Mouse (Mus musculus): ENCODE data around the gene Gm20388. TPM values are rescaled to one million over a fixed set of nuclear protein-coding genes. Genes with fewer than 3 reads are reported as not detected.

The Gm20388 gene
- total RNA-seq, 2 experiments from 2014 or later: 2.2 to 7.6 TPM

GRCm38 (mm10) chr8:122812610-122813250, 2902.1 kb downstream of the Gm20388 start:
- no peak; the same call in 1 of the 2 replicates for TF ChIP-seq CTCF (conservative IDR thresholded peaks at IDR 0.05)
- no peak for DNase-seq (ENCODE audit: low spot score in 2 of 2)
- no peak overlapping the region for H3K27ac ChIP-seq
- no peak overlapping the region for H3K4me3 ChIP-seq

GRCm38 (mm10) chr8:122814608-122815007, 2904.0 kb downstream of the Gm20388 start:
- no peak overlapping the region for H3K27ac ChIP-seq
- DNase-seq (ENCODE audit: low spot score in 2 of 2): no peak
- no peak for TF ChIP-seq CTCF (conservative IDR thresholded peaks at IDR 0.05)

GRCm38 (mm10) chr8:122816965-122817364, 2906.3 kb downstream of the Gm20388 start:
- TF ChIP-seq CTCF (conservative IDR thresholded peaks at IDR 0.05): no peak
- DNase-seq (ENCODE audit: low spot score in 2 of 2): no peak
- Histone ChIP-seq H3K4me3 (no peak overlapping the region), H3K27ac (no peak overlapping the region)

More at GRCm38 (mm10) chr8:122814608-122815007, 2904.0 kb downstream of the Gm20388 start:
- no peak overlapping the region for H3K4me3 ChIP-seq

- no peak for TF ChIP-seq CTCF (conservative IDR thresholded peaks at IDR 0.05)
These were observed 2907.3 kb downstream of the Gm20388 start for GRCm38 (mm10) chr8:122817724-122818496.

GRCm38 (mm10) chr8:122819776-122820175, 2909.1 kb downstream of the Gm20388 start:
- Histone ChIP-seq H3K27ac (no peak overlapping the region), H3K4me3 (no peak overlapping the region)
- TF ChIP-seq CTCF (conservative IDR thresholded peaks at IDR 0.05): no peak
- DNase-seq (ENCODE audit: low spot score in 2 of 2): no peak

More at GRCm38 (mm10) chr8:122817724-122818496, 2907.3 kb downstream of the Gm20388 start:
- no peak overlapping the region for H3K4me3 ChIP-seq
- no peak for DNase-seq (ENCODE audit: low spot score in 2 of 2)
- H3K27ac ChIP-seq: no peak overlapping the region

GRCm38 (mm10) chr8:122824571-122824970, 2913.9 kb downstream of the Gm20388 start:
- no peak for TF ChIP-seq CTCF (conservative IDR thresholded peaks at IDR 0.05)
- H3K27ac ChIP-seq: no peak overlapping the region

GRCm38 (mm10) chr8:122824986-122825385, 2914.3 kb downstream of the Gm20388 start:
- Histone ChIP-seq H3K4me3 (no peak overlapping the region), H3K27ac (no peak overlapping the region)
- DNase-seq (ENCODE audit: low spot score in 2 of 2): no peak
- TF ChIP-seq CTCF (conservative IDR thresholded peaks at IDR 0.05): no peak

More at GRCm38 (mm10) chr8:122824571-122824970, 2913.9 kb downstream of the Gm20388 start:
- no peak overlapping the region for H3K4me3 ChIP-seq
- DNase-seq (ENCODE audit: low spot score in 2 of 2): no peak

GRCm38 (mm10) chr8:122825408-122825807, 2914.8 kb downstream of the Gm20388 start:
- H3K4me3 ChIP-seq: no peak overlapping the region
- no peak overlapping the region for H3K27ac ChIP-seq
- DNase-seq (ENCODE audit: low spot score in 2 of 2): no peak
- no peak for TF ChIP-seq CTCF (conservative IDR thresholded peaks at IDR 0.05)

GRCm38 (mm10) chr8:122829396-122829795, 2918.8 kb downstream of the Gm20388 start:
- no peak for DNase-seq (ENCODE audit: low spot score in 2 of 2)
- H3K27ac ChIP-seq: no peak overlapping the region
- H3K4me3 ChIP-seq: no peak overlapping the region
- TF ChIP-seq CTCF (conservative IDR thresholded peaks at IDR 0.05): no peak

- Histone ChIP-seq H3K4me3 (no peak overlapping the region), H3K27ac (no peak overlapping the region)
- peak; percentile 87 to 98 for DNase-seq (ENCODE audit: low spot score in 2 of 2)
- TF ChIP-seq CTCF (conservative IDR thresholded peaks at IDR 0.05): peak; percentile 98
These were observed 2919.9 kb downstream of the Gm20388 start for GRCm38 (mm10) chr8:122830349-122831061.

- H3K27ac ChIP-seq: no peak overlapping the region
- DNase-seq (ENCODE audit: low spot score in 2 of 2): no peak
- no peak overlapping the region for H3K4me3 ChIP-seq
- TF ChIP-seq CTCF (conservative IDR thresholded peaks at IDR 0.05): no peak
These were observed 2923.8 kb downstream of the Gm20388 start for GRCm38 (mm10) chr8:122834416-122834815.

- Histone ChIP-seq H3K27ac (no peak overlapping the region), H3K4me3 (no peak overlapping the region)
- peak; percentile 88 for TF ChIP-seq CTCF (conservative IDR thresholded peaks at IDR 0.05)
- peak; percentile 72 to 84 for DNase-seq (ENCODE audit: low spot score in 2 of 2)
These were observed 2924.3 kb downstream of the Gm20388 start for GRCm38 (mm10) chr8:122834971-122835370.

- H3K27ac ChIP-seq: no peak overlapping the region
- no peak for DNase-seq (ENCODE audit: low spot score in 2 of 2)
- TF ChIP-seq CTCF (conservative IDR thresholded peaks at IDR 0.05): no peak
- H3K4me3 ChIP-seq: no peak overlapping the region
These were observed 2925.6 kb downstream of the Gm20388 start for GRCm38 (mm10) chr8:122836199-122836598.
